ENCODE assay signal across 16 mouse cellular contexts in genomic region chr5:107938886-107939285, GRCm38 (mm10).
"Had no signal": no experiment of that assay in that cellular context is flagged by ENCODE, and none has a peak within 500 bp of the region (broad histone marks: within the 10 kb centered on the region; RNA-seq: fewer than 3 reads in every experiment).

No protein-coding gene starts in this region.

- H3K27me3 ChIP-seq: intestine, embryonic 15.5 days; kidney, embryonic 15.5 days; limb, embryonic 15.5 days; liver, embryonic 13.5 days; lung, embryonic 15.5 days; midbrain, embryonic 15.5 days; neural tube, embryonic 12.5 days; stomach, embryonic 15.5 days had no signal

- H3K4me3 ChIP-seq: intestine, embryonic 15.5 days; kidney, embryonic 15.5 days; limb, embryonic 15.5 days; liver, embryonic 13.5 days; lung, embryonic 15.5 days; midbrain, embryonic 15.5 days; neural tube, embryonic 12.5 days; stomach, embryonic 15.5 days had no signal

- H3K36me3 ChIP-seq: intestine, embryonic 15.5 days; kidney, embryonic 15.5 days; limb, embryonic 15.5 days; liver, embryonic 13.5 days; lung, embryonic 15.5 days; midbrain, embryonic 15.5 days; neural tube, embryonic 12.5 days; stomach, embryonic 15.5 days had no signal

- H3K9me3 ChIP-seq: intestine, embryonic 15.5 days; kidney, embryonic 15.5 days; limb, embryonic 15.5 days; liver, embryonic 13.5 days; lung, embryonic 15.5 days; midbrain, embryonic 15.5 days; neural tube, embryonic 12.5 days; stomach, embryonic 15.5 days had no signal

- H3K9ac ChIP-seq: intestine, embryonic 15.5 days; kidney, embryonic 15.5 days; limb, embryonic 15.5 days; liver, embryonic 13.5 days; liver, postnatal 0 days; lung, embryonic 15.5 days; midbrain, embryonic 15.5 days; neural tube, embryonic 12.5 days; stomach, embryonic 15.5 days had no signal

- ATAC-seq: intestine, embryonic 15.5 days; liver, postnatal 0 days; midbrain, embryonic 15.5 days had no signal

- H3K4me2 ChIP-seq: intestine, embryonic 15.5 days; kidney, embryonic 15.5 days; limb, embryonic 15.5 days; liver, embryonic 13.5 days; lung, embryonic 15.5 days; midbrain, embryonic 11.5 days; midbrain, embryonic 15.5 days; neural tube, embryonic 12.5 days; stomach, embryonic 15.5 days had no signal

- DNase-seq: layer of hippocampus, adult 9-11 months; layer of hippocampus, postnatal 36 days; liver, embryonic 13.5 days; liver, postnatal 0 days; lung, postnatal 14 days; right cerebral cortex, postnatal 14 days; thymus, adult 2 months; thymus, postnatal 25 days had no signal

- H3K4me1 ChIP-seq: intestine, embryonic 15.5 days; limb, embryonic 15.5 days; midbrain, embryonic 15.5 days; neural tube, embryonic 12.5 days; stomach, embryonic 15.5 days had no signal

- H3K27ac ChIP-seq: intestine, embryonic 15.5 days; kidney, embryonic 15.5 days; limb, embryonic 15.5 days; liver, embryonic 13.5 days; lung, embryonic 15.5 days; midbrain, embryonic 15.5 days; neural tube, embryonic 12.5 days; stomach, embryonic 15.5 days had no signal
